Mouse (Mus musculus): ENCODE measurements around the gene Pym1. TPM values are rescaled to one million over a fixed set of nuclear protein-coding genes. Genes with fewer than 3 reads are reported as not detected.

The Pym1 gene
- polyA plus RNA-seq, 1 experiment from 2014 or later = 13.3 TPM

- Histone ChIP-seq H3K27me3 (no peaks in the 10 kb centered on the region), H3K9me3 (replicated peaks) (no peaks in the 10 kb centered on the region), H3K36me3 (replicated peaks) (no peaks in the 10 kb centered on the region), H3K4me1 (replicated peaks) (peaks cover 5% of the 10 kb centered on the region; the same call in 1 of the 2 replicates), H3K9ac (no peak overlapping the region), H3K4me2 (no peak overlapping the region), H3K27ac (replicated peaks) (no peak overlapping the region), H3K4me3 (replicated peaks) (no peak overlapping the region)
- WGBS (ENCODE audit: insufficient replicate concordance) = 76% methylated on average over 1 of the region's 1 CpGs
- ATAC-seq (ENCODE audit: insufficient read depth) = no peak
Measured at GRCm38 (mm10) chr10:128793258-128793657, 45.6 kb downstream of the Pym1 start.

- Histone ChIP-seq H3K9me3 (replicated peaks) (no peaks in the 10 kb centered on the region), H3K4me3 (replicated peaks) (no peak overlapping the region), H3K9ac (no peak overlapping the region), H3K4me2 (no peak overlapping the region), H3K4me1 (replicated peaks) (peaks cover 5% of the 10 kb centered on the region; the same call in 1 of the 2 replicates), H3K36me3 (replicated peaks) (no peaks in the 10 kb centered on the region), H3K27ac (replicated peaks) (no peak overlapping the region), H3K27me3 (no peaks in the 10 kb centered on the region)
- no peak for ATAC-seq (ENCODE audit: insufficient read depth)
- 64% methylated on average over 5 of the region's 5 CpGs for WGBS (ENCODE audit: insufficient replicate concordance)
Measured at GRCm38 (mm10) chr10:128794391-128794790, 46.7 kb downstream of the Pym1 start.

GRCm38 (mm10) chr10:128795581-128795980 is 47.9 kb downstream of the Pym1 start:
- ATAC-seq (ENCODE audit: insufficient read depth) = no peak

GRCm38 (mm10) chr10:128798676-128799075 is 51.0 kb downstream of the Pym1 start:
- Histone ChIP-seq H3K9me3 (replicated peaks) (no peaks in the 10 kb centered on the region), H3K27me3 (peaks cover 19% of the 10 kb centered on the region), H3K4me2 (no peak overlapping the region), H3K4me1 (replicated peaks) (peaks cover 12% of the 10 kb centered on the region), H3K9ac (no peak overlapping the region), H3K27ac (replicated peaks) (no peak overlapping the region), H3K4me3 (replicated peaks) (no peak overlapping the region), H3K36me3 (replicated peaks) (no peaks in the 10 kb centered on the region)
- ATAC-seq (ENCODE audit: insufficient read depth) = no peak
- WGBS (ENCODE audit: insufficient replicate concordance) = 71% methylated on average over 8 of the region's 8 CpGs

More at GRCm38 (mm10) chr10:128795581-128795980, 47.9 kb downstream of the Pym1 start:
- no peak overlapping the region for H3K4me2 ChIP-seq
- H3K27ac ChIP-seq (replicated peaks) = no peak overlapping the region
- no peaks in the 10 kb centered on the region for H3K27me3 ChIP-seq
- no peaks in the 10 kb centered on the region for H3K36me3 ChIP-seq (replicated peaks)
- 82% methylated on average over 3 of the region's 3 CpGs for whole genome bisulfite sequencing (ENCODE audit: insufficient replicate concordance)
- no peaks in the 10 kb centered on the region for H3K9me3 ChIP-seq (replicated peaks)
- H3K9ac ChIP-seq = no peak overlapping the region
- H3K4me1 ChIP-seq (replicated peaks) = peaks cover 5% of the 10 kb centered on the region; the same call in 1 of the 2 replicates
- no peak overlapping the region for H3K4me3 ChIP-seq (replicated peaks)

- no peak for ATAC-seq (ENCODE audit: insufficient read depth)
- H3K36me3 ChIP-seq (replicated peaks) = no peaks in the 10 kb centered on the region; the same call in 1 of the 2 replicates
- H3K9me3 ChIP-seq (replicated peaks) = no peaks in the 10 kb centered on the region
- H3K27me3 ChIP-seq = peaks cover 26% of the 10 kb centered on the region
- no peak overlapping the region for H3K4me2 ChIP-seq
- no peak overlapping the region for H3K9ac ChIP-seq
- H3K27ac ChIP-seq (replicated peaks) = no peak overlapping the region
- H3K4me3 ChIP-seq (replicated peaks) = no peak overlapping the region
- peaks cover 35% of the 10 kb centered on the region for H3K4me1 ChIP-seq (replicated peaks)
- WGBS (ENCODE audit: insufficient replicate concordance) = 77% methylated on average over 16 of the region's 16 CpGs
Measured at GRCm38 (mm10) chr10:128801981-128802495, 54.3 kb downstream of the Pym1 start.

GRCm38 (mm10) chr10:128802956-128803355 is 55.3 kb downstream of the Pym1 start:
- Histone ChIP-seq H3K27me3 (peaks cover 26% of the 10 kb centered on the region), H3K9me3 (replicated peaks) (no peaks in the 10 kb centered on the region), H3K9ac (no peak overlapping the region), H3K4me2 (peak overlapping the region; percentile 97), H3K4me3 (replicated peaks) (no peak overlapping the region), H3K4me1 (replicated peaks) (peaks cover 44% of the 10 kb centered on the region), H3K27ac (replicated peaks) (no peak overlapping the region), H3K36me3 (replicated peaks) (peaks cover 2% of the 10 kb centered on the region; the same call in 1 of the 2 replicates)
- WGBS (ENCODE audit: insufficient replicate concordance) = 56% methylated on average over 4 of the region's 4 CpGs
- no peak for ATAC-seq (ENCODE audit: insufficient read depth)

- WGBS (ENCODE audit: insufficient replicate concordance) = 11% methylated on average over 6 of the region's 6 CpGs
- Histone ChIP-seq H3K36me3 (replicated peaks) (peaks cover 6% of the 10 kb centered on the region), H3K27ac (replicated peaks) (peak overlapping the region; percentile 24; the same call in 1 of the 2 replicates), H3K9ac (no peak overlapping the region), H3K9me3 (replicated peaks) (no peaks in the 10 kb centered on the region), H3K4me2 (peak overlapping the region; percentile 97), H3K4me1 (replicated peaks) (peaks cover 48% of the 10 kb centered on the region), H3K4me3 (replicated peaks) (peak overlapping the region; percentile 78), H3K27me3 (peaks cover 26% of the 10 kb centered on the region)
- no peak for ATAC-seq (ENCODE audit: insufficient read depth)
Measured at GRCm38 (mm10) chr10:128803361-128803760, 55.7 kb downstream of the Pym1 start.

- Histone ChIP-seq H3K36me3 (replicated peaks) (peaks cover 10% of the 10 kb centered on the region), H3K9ac (peak within 1 kb of the TSS; percentile 80), H3K27me3 (peaks cover 26% of the 10 kb centered on the region), H3K4me3 (replicated peaks) (peak within 1 kb of the TSS; percentile 78), H3K9me3 (replicated peaks) (no peaks in the 10 kb centered on the region), H3K27ac (replicated peaks) (peak within 1 kb of the TSS; percentile 90), H3K4me2 (peak within 1 kb of the TSS; percentile 97), H3K4me1 (replicated peaks) (peaks cover 52% of the 10 kb centered on the region)
- WGBS (ENCODE audit: insufficient replicate concordance) = 2% methylated on average over 14 of the region's 14 CpGs
- ATAC-seq (ENCODE audit: insufficient read depth) = no peak
Measured at GRCm38 (mm10) chr10:128803771-128804270, 56.1 kb downstream of the Pym1 start, which contains the start of gene Dnajc14. Dnajc14 (plus strand) TSS chr10:128804062.

- Histone ChIP-seq H3K4me1 (replicated peaks) (peaks cover 58% of the 10 kb centered on the region), H3K9me3 (replicated peaks) (no peaks in the 10 kb centered on the region), H3K4me3 (replicated peaks) (peak within 1 kb of the TSS; percentile 78), H3K27me3 (peaks cover 26% of the 10 kb centered on the region), H3K4me2 (peak within 1 kb of the TSS; percentile 97), H3K36me3 (replicated peaks) (peaks cover 14% of the 10 kb centered on the region), H3K27ac (replicated peaks) (peak within 1 kb of the TSS; percentile 90), H3K9ac (peak within 1 kb of the TSS; percentile 80)
- peak; percentile 40 for ATAC-seq (ENCODE audit: insufficient read depth)
- under 1% methylated on average over 28 of the region's 28 CpGs for WGBS (ENCODE audit: insufficient replicate concordance)
Measured at GRCm38 (mm10) chr10:128804271-128805091, 56.8 kb downstream of the Pym1 start, which contains the start of gene Tmem198b. Tmem198b (minus strand) TSS chr10:128804370.

GRCm38 (mm10) chr10:128805092-128806000 is 57.7 kb downstream of the Pym1 start:
- Histone ChIP-seq H3K4me1 (replicated peaks) (peaks cover 60% of the 10 kb centered on the region), H3K9ac (peak overlapping the region; percentile 80), H3K27ac (replicated peaks) (peak overlapping the region; percentile 90), H3K4me2 (peak overlapping the region; percentile 97), H3K36me3 (replicated peaks) (peaks cover 17% of the 10 kb centered on the region), H3K9me3 (replicated peaks) (no peaks in the 10 kb centered on the region), H3K4me3 (replicated peaks) (peak overlapping the region; percentile 78), H3K27me3 (peaks cover 26% of the 10 kb centered on the region)
- peak; percentile 96 for ATAC-seq (ENCODE audit: insufficient read depth)
- under 1% methylated on average over 68 of the region's 70 CpGs for WGBS (ENCODE audit: insufficient replicate concordance)

Data from liver, embryonic 15.5 days (tissue).